Mouse (Mus musculus) B cell, adult 2 months (primary cell): ENCODE results near the gene Pdgfa.

Experiments used
- DNase-seq, 2 experiments: peaks; one replicate each; pipeline ENCODE4 v3.0.0; 2022

Pdgfa gene

DNA sequence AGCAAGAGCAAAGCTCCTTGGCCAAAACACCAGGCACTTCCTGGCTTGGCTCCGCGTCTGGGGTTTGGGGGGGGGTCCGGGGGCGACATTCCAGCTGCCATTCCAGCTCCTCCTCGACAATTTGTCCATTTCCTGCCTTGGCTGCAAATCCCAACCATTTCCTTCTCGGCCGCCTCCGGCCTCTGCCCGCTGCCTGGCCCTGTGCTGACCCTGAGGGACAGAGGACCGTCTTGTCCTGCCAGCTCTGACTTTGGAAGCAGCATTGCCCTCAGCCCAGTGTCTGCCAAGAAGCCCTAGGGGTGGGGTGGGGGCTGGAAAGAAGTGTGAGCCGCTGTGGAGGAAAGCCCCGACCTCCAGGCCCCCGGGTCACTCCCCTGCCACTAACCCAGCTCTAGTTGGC lies 44.2 kb downstream of the Pdgfa start:
- no peak for DNase-seq

DNA sequence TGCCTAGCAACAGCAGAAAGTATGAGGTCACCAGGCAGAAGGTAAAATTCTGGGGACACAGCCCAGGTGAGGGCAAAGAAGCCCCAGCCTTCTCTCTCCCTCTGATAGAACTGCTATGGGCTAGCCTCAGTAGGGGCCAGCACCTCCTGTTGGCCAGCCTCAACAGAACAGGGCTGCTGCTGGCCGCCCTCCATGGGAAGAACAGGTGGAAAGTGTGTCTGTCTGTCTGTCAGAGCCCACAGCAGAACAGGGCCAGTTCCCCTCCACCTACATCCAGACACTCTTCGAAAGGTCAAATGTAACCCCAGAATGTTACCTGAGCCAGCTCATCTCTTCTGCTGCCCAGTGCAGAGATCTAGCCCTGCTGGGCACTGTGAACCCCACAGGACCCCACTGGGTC lies 45.9 kb downstream of the Pdgfa start:
- DNase-seq: no peak

DNA sequence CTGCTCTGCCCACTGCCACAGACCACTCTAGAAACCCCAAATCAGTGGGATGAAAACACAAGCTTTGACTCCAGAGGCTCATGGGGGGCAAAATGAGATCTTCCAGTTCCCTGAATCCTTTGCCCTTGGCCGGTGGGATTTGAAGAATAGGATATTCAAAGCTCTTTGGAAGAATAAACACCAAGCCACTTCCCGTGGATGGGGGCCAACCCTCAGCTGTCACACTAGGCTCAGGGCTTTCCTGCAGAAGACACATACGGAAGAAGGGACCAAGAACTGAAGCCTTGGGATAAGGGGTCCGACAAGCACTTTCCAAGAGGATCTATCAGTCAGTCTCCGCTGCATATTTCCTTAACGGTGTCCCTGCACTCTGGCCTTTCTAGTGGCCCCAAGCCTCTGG lies 48.0 kb downstream of the Pdgfa start:
- DNase-seq: no peak

DNA sequence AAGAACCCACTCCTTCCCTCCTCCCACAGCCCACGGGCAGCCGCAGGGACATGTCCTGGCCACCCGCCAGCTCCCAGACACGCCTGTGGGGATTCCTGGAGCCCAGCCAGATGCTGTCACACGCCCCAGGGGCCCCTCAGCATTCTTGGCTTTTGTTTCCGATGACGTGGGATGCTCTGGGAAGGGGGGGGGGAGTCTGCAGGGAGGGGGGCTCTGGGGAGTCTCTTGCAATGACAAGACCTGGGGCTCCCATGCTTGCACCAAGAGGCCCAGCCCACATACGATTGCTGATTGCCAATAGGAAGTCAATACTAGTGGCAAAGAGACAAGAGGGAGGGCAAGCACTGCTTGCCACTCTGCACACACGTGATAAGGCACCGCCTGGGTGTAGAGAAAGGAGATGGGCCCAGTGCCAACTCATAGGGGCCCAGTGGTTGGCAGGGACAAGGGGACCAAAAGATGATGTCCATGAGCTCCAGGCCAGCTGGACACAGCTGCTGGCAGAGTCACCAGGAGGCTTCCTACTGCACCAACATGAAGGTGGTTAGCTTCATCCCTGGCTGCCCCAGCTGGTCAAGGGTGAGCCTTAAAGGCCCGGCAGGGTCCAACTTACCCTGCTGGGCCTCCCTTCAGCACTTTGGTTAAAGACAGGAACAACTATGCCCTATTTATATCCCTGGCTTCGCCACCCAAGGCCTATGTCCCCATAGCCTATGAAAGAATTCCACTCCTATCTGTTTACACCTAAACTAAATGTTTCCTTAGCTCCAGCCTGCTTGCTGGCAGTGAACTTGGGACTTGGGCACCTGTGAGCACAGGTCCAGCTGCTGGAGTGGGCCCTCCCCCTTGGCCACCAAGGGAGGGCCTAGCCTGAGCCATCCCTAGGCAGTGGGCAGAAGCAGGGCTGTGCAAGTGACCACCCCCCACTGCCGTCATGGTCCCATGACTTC lies 48.9 kb downstream of the Pdgfa start:
- no peak for DNase-seq

DNA sequence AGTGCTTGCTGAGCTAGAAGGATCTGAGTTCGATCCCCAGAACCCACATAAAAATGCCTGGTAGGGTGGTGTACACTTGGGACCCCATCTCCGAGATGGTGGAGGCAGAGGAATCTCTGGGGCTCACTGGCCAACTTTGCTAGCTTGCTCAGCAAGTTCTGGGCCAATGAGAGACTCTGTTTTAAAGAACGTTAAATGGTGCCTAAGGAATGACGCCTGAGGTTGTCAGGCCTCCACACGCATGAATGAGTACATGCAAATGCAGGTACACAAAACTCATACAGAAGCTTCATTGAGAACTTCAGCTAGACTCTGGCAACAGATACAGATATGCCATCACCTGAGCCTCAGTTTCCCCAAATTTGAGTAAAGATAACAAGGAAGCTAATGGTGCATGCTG lies 49.7 kb downstream of the Pdgfa start:
- DNase-seq: no peak

DNA sequence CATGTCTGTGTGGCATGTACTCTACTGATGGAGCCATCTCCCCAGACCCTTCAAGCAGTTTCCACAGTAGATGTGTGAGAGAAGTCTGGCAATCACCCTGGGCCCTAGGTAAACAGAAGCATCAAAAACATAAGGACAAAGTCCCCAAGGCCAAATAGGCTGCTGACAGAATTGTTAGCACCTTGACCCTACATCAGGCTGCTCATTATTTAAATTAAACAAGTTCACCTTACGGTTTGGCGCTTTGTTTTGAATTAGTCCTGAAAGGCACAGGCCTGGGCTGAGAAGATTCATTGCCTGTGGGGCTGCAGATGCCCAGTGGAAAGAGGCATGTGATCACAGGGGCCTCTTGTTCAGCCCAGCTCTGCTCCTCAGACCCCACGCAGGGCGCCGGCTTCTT lies 50.2 kb downstream of the Pdgfa start:
- no peak for DNase-seq

DNA sequence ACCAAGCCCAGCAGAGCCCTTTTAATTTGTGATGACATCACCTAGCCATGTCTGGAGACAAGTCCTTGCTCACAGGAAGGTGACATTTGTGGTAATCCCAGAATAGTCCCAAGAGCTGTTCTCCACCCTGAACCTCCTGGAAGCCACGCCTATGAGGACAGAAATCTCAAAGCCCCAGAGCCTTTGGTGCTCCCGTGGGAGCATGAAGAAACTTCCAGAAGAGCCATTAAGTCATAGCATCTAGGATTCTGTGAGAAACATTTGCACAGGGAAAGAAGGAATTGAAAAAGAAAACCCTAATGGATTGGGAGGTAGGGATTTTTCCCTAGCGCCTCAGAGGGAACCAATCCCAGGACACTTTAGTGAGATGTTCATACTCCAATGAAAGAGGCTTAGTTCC lies 52.2 kb downstream of the Pdgfa start:
- no peak for DNase-seq

DNA sequence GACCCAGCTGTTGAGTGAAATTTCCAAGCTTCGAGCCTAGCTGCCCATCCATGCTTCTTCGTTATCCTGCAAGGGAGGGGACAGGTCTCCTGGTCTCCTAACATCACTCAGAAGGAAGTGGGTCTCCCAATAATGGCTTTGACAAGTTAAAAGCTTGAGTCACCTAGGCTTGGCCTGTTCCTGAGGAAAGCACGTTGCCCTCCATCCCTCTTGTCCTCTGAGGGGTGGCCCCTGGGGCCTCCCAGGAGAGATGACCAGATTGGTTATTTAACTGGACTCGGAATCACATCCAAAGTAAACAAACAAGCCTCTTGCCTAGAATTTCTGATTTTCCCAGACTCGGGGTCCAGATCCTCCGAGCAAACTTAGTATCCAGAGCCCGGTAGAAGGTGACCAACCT lies 52.6 kb downstream of the Pdgfa start:
- no peak for DNase-seq

DNA sequence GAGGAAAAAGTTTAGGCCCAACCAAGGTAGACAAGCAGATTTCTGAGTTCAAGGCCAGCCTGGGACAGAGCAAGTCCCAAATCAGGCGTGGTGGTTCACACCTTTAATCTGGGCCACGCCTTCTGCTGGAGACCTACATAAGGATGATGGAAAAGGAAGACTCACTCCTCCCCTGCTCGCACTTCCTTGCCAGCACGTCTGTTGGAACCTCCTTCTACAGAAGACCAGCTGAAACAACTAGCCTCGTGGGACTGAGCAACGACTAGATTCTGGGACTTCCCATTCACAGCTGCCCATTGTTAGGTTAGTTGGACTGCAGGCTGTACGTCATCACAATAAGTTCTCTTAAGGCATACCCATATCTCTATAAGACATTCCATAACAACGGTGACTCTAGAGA lies 55.3 kb downstream of the Pdgfa start:
- DNase-seq: no peak

DNA sequence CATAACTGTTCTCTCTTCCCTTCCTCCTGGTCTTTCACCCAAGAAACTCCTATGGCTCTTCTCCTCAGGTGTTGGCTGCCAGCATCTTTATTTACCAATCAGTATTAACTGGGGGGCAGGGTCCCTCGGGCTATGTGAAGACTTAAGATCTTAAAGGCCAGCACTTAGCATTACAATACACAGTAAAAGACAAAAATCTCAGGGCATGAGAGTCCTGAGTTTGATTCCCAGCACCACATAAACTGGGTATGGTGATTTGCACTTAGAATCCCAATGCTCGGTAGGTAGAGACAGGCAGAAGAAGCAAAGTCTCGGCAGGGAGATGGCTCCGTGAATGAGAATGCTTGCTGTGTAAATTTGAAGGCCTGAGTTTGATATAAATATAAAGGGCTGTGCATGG lies 56.6 kb downstream of the Pdgfa start:
- no peak for DNase-seq

DNA sequence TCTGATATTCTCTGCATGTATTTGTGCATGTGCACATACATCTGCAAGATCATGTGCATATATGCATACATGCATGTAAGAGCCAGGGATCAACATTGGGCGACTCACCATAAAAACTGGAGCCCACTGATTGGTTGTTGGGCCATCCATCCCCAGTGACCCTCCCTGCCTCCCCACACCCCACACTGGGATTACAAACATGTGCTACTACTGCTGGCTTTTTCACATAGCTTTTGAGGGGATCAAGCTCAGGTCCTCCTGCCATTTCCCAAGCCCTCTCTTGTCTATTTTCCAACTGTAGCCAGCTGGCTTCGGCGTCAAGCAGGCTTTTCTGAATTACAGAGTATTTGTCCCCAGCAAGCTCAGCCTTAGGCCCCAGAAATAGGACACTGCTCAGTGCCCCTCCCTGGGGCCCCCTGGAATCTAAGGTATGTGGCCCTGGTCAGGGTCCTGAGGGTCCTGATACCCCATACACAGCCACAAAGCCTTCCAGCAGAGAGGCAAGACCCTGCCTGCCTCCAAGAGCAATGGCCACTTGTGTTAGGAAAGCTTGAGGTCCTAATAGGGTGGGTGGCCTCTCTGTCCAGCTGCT lies 58.5 kb downstream of the Pdgfa start:
- DNase-seq: no peak

DNA sequence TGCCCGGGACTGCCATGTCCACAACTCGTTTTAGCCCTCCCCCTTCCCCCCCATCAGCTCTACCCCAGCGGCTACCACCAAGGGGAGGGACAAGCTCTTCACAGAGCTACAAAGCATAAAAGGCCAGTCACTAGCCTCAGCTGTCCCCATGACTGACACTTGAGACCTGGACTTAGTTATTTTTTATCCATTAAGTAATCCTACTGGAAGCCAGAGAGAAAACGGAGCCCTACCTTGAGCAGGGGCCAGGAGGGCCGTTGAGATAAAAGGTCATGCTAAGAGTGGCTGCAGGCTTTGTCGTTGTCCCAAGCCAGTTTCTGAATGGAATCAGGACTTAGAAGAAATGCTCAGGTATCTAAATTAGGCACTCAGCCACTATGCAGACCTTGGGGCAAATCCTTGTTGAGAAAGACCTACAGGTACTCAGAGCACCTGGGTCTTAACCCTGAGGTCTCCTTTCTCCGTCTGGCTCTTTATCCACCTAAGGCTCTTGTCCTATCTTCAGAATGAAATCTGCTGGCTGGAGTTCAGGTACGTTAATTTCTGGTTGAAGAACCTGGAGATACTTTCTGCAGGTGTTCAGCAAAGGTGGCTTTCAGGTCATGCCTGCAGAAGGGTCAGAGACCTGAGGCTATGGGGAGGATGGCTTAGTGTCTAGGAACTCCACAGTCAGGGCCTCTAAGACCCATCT lies 60.6 kb downstream of the Pdgfa start:
- no peak for DNase-seq

DNA sequence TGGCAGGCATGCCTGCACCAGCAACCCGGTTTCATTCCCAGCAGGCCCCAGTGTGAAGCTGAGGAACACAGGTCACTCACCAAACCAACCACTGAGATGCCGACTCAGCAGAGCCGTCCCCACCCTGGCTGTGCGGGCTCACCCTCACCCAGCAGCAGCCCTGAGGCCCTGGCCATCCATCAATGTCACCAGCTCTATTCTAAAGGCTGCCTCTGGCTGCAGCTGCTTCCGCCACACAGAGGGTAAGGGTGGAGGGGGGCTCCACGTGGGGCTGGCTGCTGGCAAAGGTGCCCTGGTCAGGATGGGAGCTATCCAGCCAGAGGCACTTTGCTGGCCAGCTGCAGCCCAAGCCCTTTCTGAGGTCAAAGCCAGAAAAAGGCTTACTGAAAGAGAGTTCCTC lies 62.6 kb downstream of the Pdgfa start:
- DNase-seq: no peak

DNA sequence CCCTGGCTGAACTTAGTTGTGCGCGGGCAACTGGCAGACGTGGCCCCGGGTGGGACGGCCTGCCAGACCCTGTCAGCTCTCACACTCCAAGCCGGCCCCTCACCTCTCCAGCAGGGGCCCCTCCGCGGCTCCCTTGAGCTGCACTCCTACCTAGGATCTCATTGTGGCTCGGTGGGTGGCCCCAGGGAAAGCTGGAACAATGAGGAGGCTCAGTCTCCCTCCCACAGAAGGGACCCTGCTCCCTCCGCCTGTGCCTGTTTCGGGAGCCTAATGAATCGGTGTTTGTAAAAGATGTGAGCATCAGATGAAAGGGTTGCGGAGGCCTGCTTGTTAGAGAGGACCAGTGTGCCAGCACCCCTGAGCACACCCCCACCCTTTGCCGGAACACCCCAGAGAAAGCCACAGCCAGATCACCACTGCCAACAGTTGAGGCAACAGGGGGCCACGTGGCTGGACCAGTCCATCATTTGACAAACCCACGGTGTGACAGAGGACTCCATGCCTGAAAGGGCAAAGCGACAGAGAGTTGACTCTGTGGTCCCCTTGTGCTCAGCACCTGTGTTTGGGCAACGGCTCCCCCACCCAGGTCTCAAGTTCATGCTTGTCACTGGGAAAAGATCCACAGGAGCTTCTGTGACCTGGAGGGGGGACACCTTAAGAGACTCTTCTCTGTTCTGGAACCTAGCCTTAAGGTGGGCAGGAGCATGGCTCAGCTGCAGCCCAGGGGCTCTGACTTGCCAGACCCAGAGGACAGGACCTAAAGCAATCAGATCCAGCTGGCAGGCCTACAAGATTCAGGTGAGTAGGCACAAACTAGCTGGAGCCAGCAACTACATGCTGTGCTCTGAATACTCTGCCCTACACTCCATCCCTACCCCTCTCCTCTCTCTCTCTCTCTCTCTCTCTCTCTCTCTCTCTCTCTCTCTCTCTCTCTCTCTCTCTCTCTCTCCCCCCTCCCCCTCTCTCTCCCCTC lies 64.4 kb downstream of the Pdgfa start:
- no peak for DNase-seq

DNA sequence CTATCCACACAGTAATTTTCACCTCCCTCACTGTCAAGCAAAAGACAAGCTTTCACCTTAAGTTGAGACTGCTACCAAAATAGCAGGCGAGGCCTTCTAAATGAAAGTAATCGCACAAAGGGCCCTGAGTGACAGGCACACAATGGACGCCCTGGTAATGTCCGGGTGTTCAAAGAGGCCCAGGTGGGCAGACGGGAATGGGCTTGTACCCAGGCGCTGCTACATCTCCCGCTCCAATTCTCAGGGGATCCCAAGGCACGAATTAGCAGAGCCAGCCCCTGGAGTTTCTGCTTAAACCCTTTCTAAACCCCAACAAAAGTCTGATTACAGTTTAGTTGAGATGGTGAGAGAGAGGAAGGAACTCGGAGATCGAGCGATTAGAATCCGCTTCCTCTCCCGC lies 65.3 kb downstream of the Pdgfa start:
- DNase-seq: no peak

DNA sequence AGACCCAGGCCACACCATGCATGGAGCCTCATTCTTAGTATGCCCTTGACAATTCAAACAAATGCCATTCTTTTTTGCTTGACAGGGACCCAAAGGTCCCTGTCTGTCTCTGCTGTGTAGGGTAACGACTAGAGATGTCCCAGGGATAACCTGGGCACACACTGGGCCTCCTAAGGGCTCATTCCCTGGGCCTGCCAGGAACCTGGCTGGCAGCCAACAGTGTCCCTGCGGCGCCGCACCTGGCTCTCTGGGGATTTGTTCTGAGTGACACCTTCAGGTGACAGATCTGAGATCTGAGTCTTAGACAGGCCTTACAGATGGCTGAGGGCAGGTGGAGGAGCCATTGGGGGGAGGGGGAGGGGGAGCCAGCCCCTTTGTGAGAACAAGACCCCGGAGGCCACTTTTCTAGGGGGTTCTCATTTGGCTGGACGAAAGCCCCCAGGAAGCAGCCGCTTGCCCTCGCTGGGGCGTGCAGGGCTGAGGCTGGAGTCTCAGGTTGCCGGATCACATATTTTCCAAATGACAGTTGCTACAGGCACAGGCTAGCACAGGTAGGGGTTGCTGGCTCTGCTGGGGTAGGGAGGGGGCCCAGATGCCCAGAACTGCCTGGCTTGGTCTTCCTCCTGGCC lies 67.2 kb downstream of the Pdgfa start:
- DNase-seq: no peak
